Mouse (Mus musculus) limb, embryonic 12.5 days (tissue): Measurements from ENCODE around the gene Csrnp3. TPM values are rescaled to one million over a fixed set of nuclear protein-coding genes. Genes with fewer than 3 reads are reported as not detected.
A peak's percentile ranks its signal among the peaks of the same experiment; 100 is the strongest.
"Not testable (repeated sequence)": the region's sequence is repeated elsewhere in the genome, so short reads cannot be mapped to it uniquely, and the experiment has no call there.

Source experiments
- ATAC-seq: fragments of 200-750 bp; cut with Nextera tagmentation; 2 replicates; pipeline ENCODE4 v1.8.0; 2017; ENCODE audit warnings: low read depth, moderate TSS enrichment; ENCODE audit not compliant: insufficient number of reproducible peaks, insufficient read depth, low FRiP score, low TSS enrichment
- H3K27ac ChIP-seq: fragments of 300-500 bp; sonication (generic); 2 replicates; pipeline ENCODE4 v1.5.1; 2016; ENCODE audit warnings: mild to moderate bottlenecking, moderate library complexity
- H3K27me3 ChIP-seq: fragments of 300-500 bp; sonication (generic); 2 replicates; pipeline ENCODE4 v1.6.1; 2016; ENCODE audit warnings: mild to moderate bottlenecking, moderate library complexity
- H3K36me3 ChIP-seq: fragments of 300-500 bp; sonication (generic); 2 replicates; pipeline ENCODE4 v1.6.1; 2016; ENCODE audit warnings: mild to moderate bottlenecking, moderate library complexity
- H3K4me1 ChIP-seq: fragments of 300-500 bp; sonication (generic); replicated peaks from 2 replicates; pipeline ENCODE4 v1.6.1; 2016
- H3K4me2 ChIP-seq: fragments of 300-500 bp; sonication (generic); 2 replicates; pipeline ENCODE4 v1.6.1; 2016; ENCODE audit warnings: mild to moderate bottlenecking, moderate library complexity
- H3K4me3 ChIP-seq: fragments of 300-500 bp; sonication (generic); replicated peaks from 2 replicates; pipeline ENCODE4 v1.5.1; 2016; ENCODE audit warnings: mild to moderate bottlenecking
- H3K9ac ChIP-seq: fragments of 300-500 bp; sonication (generic); replicated peaks from 2 replicates; pipeline ENCODE4 v1.6.1; 2016; ENCODE audit warnings: mild to moderate bottlenecking, moderate library complexity
- H3K9me3 ChIP-seq: fragments of 300-500 bp; sonication (generic); 2 replicates; pipeline ENCODE4 v1.6.1; 2016; ENCODE audit warnings: mild to moderate bottlenecking, moderate library complexity
- WGBS: fragments of 180-500 bp; shearing (Covaris S2); methylation state at CpG from one replicate; pipeline ENCODE4 v1.1.7; 2016; 5-methylcytosine and 5-hydroxymethylcytosine counted together
- polyA plus RNA-seq: library from polyadenylated mRNA; unstranded; fragments of >200 nt; fragmentation: Nextera tagmentation; extraction: Ambion mirVana; gene quantifications from 2 replicates; pipeline ENCODE4 v1.2.1, GENCODE M21; 2016

Csrnp3 gene
- polyA plus RNA-seq, 1 experiment from 2014 or later: 12.1 TPM

- no peak overlapping the region for H3K4me2 ChIP-seq
- WGBS: 86% methylated on average over 7 of the region's 7 CpGs
- H3K27me3 ChIP-seq: no peaks in the 10 kb centered on the region
- H3K36me3 ChIP-seq: no peaks in the 10 kb centered on the region
- H3K27ac ChIP-seq: no peak overlapping the region
- H3K4me1 ChIP-seq: no peaks in the 10 kb centered on the region
- H3K9me3 ChIP-seq: 0 out of 2 replicates have a peak, but pooled peaks cover 4% of the 10 kb centered on the region
- H3K4me3 ChIP-seq: no peak overlapping the region
- no peak for ATAC-seq
- H3K9ac ChIP-seq: no peak overlapping the region
Measured at GRCm38 (mm10) chr2:65833421-65833820, 12.1 kb upstream of the Csrnp3 start.

- no peak overlapping the region for H3K27ac ChIP-seq
- H3K4me2 ChIP-seq: no peak overlapping the region
- H3K9me3 ChIP-seq: no peaks in the 10 kb centered on the region
- no peaks in the 10 kb centered on the region for H3K27me3 ChIP-seq
- WGBS: 65% methylated on average over 3 of the region's 3 CpGs
- no peak overlapping the region for H3K9ac ChIP-seq
- peaks cover 8% of the 10 kb centered on the region; the same call in 1 of the 2 replicates for H3K4me1 ChIP-seq
- no peaks in the 10 kb centered on the region for H3K36me3 ChIP-seq
- H3K4me3 ChIP-seq: no peak overlapping the region
- ATAC-seq: no peak
Measured at GRCm38 (mm10) chr2:65841606-65842005, 4.0 kb upstream of the Csrnp3 start.

GRCm38 (mm10) chr2:65842356-65842755 is 3.2 kb upstream of the Csrnp3 start:
- Histone ChIP-seq H3K36me3 (no peaks in the 10 kb centered on the region), H3K9ac (no peak overlapping the region), H3K27ac (no peak overlapping the region), H3K9me3 (no peaks in the 10 kb centered on the region), H3K4me1 (peaks cover 10% of the 10 kb centered on the region; the same call in 1 of the 2 replicates), H3K4me3 (no peak overlapping the region), H3K27me3 (no peaks in the 10 kb centered on the region), H3K4me2 (no peak overlapping the region)
- ATAC-seq: no peak
- 19% methylated on average over 3 of the region's 3 CpGs for WGBS

DNA sequence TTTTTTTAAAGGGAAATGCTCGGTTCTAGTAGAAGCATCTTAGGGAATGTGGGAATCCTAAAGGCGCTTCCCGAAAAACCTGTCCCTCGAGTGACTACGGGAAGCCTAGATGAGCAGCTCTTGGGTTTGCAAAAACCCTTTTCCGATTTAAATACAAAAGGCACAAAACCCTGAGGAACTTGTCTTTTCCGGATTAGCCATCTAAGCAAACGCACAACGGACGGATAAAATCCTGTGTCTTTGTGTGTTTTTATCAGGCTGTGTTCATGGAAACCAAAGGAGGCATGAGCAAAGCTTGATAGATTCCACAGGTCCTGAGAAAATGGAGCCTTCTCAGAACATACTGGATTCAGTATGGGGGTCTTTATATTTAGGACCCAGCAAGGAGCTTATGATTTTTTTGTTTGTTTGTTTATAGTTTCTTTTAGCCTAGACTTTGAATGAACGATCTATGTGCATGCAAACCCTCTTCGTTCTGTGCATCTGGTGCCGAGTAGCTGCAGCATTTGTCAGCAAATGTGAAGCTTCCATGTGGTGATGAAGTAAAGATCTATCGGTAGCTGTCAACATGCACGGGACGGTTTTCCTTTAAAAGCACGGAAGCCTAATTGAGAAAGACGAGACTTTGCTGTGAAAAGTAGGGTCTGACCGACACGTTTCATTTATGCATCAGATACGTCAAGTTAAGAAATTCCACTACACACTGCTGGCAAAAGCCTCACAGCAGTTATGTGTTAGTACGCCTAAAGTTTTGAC is 611 bp downstream of the Csrnp3 start:
- Histone ChIP-seq H3K4me2 (peak overlapping the region; percentile 69), H3K27me3 (no peaks in the 10 kb centered on the region), H3K9me3 (0 out of 2 replicates have a peak, but pooled peaks cover 4% of the 10 kb centered on the region), H3K9ac (peak overlapping the region; percentile 60), H3K4me3 (peak overlapping the region; percentile 52), H3K36me3 (no peaks in the 10 kb centered on the region), H3K4me1 (peaks cover 20% of the 10 kb centered on the region; the same call in 1 of the 2 replicates), H3K27ac (peak overlapping the region; percentile 62)
- WGBS: under 1% methylated on average over 22 of the region's 22 CpGs
- no peak for ATAC-seq

DNA sequence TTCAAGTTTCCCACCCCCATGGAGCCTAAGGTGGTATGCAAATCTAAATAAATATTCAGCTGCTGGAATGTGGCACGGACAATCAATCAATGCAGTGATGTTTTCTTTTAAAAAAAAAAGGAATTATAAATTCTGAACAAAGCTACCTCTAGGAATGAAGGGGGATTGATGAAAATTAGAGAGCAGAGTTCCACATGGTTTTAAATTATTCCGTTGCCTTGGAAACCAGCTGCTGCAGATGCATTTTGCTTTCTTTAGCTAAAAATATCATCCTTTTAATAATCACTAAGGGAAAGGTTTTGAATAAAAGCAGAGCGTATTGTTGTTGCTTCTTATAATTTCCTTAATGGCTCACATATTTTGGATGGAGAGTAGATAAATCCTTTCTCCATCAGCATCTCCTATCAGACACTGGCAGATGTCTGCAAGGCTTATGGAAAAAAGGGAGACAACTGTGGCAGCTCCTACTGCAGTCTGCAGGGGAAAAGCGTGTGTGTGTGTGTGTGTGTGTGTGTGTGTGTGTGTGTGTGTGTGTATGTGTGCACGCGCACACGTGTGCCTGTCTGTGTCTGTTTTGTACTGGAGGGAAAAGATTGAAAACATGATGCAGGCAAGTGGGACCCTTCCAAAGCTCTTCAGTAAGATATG is 2.0 kb downstream of the Csrnp3 start:
- peaks cover 14% of the 10 kb centered on the region; the same call in 1 of the 2 replicates for H3K4me1 ChIP-seq
- H3K4me2 ChIP-seq: peak overlapping the region; percentile 44
- H3K27me3 ChIP-seq: no peaks in the 10 kb centered on the region
- ATAC-seq: no peak
- H3K27ac ChIP-seq: no peak overlapping the region
- no peak overlapping the region for H3K9ac ChIP-seq
- H3K9me3 ChIP-seq: 0 out of 2 replicates have a peak, but pooled peaks cover 4% of the 10 kb centered on the region
- H3K4me3 ChIP-seq: peak overlapping the region; percentile 11
- WGBS: 37% methylated on average over 7 of the region's 7 CpGs
- H3K36me3 ChIP-seq: no peaks in the 10 kb centered on the region

DNA sequence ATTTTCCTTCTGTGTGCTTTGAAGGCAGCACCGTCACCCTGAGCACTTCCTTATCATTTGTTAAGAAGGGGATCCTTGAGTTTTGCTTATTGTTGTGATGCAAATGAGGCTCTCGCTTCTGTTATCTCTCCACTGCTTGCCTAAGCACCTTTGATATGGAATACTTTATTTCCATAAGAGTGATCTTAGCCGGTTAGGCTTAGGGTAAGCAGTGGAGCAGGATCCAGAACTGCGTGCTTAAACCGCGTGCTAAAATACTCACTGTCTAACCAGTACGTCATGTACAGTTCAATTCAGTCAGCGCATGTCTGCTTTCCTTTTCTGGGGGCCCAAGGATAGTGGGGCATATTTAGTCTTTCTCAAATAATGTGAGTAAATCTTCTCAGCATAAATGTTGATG is 3.1 kb downstream of the Csrnp3 start:
- Histone ChIP-seq H3K27me3 (no peaks in the 10 kb centered on the region), H3K4me1 (peaks cover 15% of the 10 kb centered on the region; the same call in 1 of the 2 replicates), H3K4me3 (no peak overlapping the region), H3K9ac (no peak overlapping the region), H3K36me3 (no peaks in the 10 kb centered on the region), H3K9me3 (0 out of 2 replicates have a peak, but pooled peaks cover 4% of the 10 kb centered on the region), H3K27ac (no peak overlapping the region), H3K4me2 (no peak overlapping the region)
- WGBS: 49% methylated on average over 8 of the region's 8 CpGs
- no peak for ATAC-seq

DNA sequence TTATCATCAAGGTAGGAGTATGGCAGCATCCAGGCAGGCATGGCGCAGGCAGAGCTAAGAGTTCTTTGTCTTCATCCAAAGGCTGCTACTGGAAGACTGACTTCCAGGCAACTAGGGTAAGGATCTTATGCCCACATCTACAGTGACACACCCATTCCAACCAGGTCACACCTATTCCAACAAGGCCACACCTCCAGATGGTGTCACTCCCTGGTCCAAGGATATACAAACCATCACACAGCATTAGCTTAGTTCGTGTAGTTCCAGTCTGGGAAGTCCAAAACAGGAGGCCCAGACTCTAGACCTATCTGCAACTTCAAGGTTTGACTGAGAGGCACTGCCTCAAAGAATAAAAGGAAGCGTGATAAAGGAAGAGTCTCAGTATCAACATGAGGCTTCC is 4.7 kb downstream of the Csrnp3 start:
- 91% methylated on average over 3 of the region's 3 CpGs for WGBS
- not testable (repeated sequence) for H3K4me2 ChIP-seq

DNA sequence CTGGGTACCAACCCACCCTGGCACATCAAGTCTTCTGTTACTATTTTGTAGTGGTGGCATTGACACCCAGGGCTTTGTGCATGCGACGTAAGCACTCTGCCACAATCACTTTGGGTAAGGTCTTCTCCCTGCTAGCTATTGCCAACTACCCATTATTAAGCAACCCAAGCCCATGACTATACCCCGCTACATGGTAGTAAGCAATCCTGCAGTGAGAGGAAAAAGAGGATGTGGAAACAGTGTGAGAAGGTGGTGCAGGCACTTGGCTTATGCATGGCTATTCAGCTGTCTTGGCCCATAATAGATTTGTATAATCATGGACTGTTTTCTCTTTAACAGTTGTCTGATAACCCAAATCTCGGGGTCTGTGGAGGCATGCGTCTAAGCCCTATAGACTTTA is 11.2 kb downstream of the Csrnp3 start:
- Histone ChIP-seq H3K4me2 (no peak overlapping the region), H3K9me3 (no peaks in the 10 kb centered on the region), H3K27me3 (no peaks in the 10 kb centered on the region), H3K4me1 (peaks cover 10% of the 10 kb centered on the region; the same call in 1 of the 2 replicates), H3K36me3 (no peaks in the 10 kb centered on the region), H3K27ac (no peak overlapping the region), H3K4me3 (no peak overlapping the region), H3K9ac (no peak overlapping the region)
- 93% methylated on average over 5 of the region's 5 CpGs for WGBS
- ATAC-seq: no peak

More for the DNA sequence above, 4.7 kb downstream of the Csrnp3 start:
- not testable (repeated sequence) for H3K27ac ChIP-seq, H3K9ac ChIP-seq, ATAC-seq, H3K4me3 ChIP-seq, H3K27me3 ChIP-seq, H3K36me3 ChIP-seq, H3K9me3 ChIP-seq
- H3K4me1 ChIP-seq: peaks cover 23% of the 10 kb centered on the region; the same call in 1 of the 2 replicates

DNA sequence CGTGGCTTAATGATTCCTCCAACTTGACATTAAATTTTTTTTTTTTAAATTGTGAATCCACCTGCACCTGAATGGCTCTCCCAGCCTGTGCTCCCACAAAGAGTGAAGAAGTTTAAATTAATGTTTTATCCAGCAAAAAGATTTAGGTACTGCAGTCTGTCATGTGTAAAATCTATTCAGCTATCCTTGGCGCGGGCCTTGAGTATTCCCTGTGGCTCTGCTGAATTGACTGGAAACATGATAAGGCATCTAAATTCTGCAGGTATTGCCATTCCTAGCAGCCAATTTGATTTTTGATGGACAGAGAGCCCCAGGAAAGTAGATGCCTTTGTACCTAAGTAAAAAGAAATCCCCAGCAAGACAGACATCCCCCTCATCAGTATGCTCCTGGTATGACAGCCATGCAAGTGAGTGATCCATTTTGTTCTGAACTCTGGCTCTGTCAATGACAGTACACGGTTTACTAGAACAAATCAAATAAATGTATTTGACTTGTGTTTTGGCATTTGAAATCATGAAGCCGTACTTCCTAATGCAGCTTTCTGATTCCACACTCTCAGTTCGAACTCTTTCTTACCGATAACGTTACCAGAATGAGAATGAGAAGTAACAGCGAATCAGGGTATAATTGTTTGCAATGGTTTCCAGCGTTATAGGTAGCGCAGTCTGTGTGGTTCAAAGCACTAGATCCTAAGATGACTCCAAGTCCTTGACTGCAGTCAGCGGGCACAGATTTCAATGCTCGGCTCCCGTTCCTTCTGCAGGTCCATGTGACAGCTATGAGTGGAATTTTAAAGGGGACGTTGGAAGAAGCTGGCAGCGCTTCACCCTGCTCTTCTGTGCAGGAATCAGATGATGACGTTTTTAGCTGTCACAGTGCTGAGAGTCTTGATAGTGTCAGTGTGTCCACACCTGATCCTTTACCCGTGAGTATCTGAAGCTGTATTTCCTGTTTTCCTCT is 14.5 kb downstream of the Csrnp3 start:
- ATAC-seq: no peak
- 87% methylated on average over 18 of the region's 18 CpGs for WGBS
- H3K4me1 ChIP-seq: no peaks in the 10 kb centered on the region
- no peak overlapping the region for H3K27ac ChIP-seq
- H3K9ac ChIP-seq: no peak overlapping the region
- H3K4me3 ChIP-seq: no peak overlapping the region
- no peak overlapping the region for H3K4me2 ChIP-seq
- no peaks in the 10 kb centered on the region for H3K9me3 ChIP-seq
- no peaks in the 10 kb centered on the region for H3K27me3 ChIP-seq
- peaks cover 7% of the 10 kb centered on the region; the same call in 1 of the 2 replicates for H3K36me3 ChIP-seq

GRCm38 (mm10) chr2:65864778-65865339 is 19.3 kb downstream of the Csrnp3 start:
- Histone ChIP-seq H3K4me3 (no peak overlapping the region), H3K9ac (no peak overlapping the region), H3K36me3 (peaks cover 7% of the 10 kb centered on the region; the same call in 1 of the 2 replicates), H3K4me2 (no peak overlapping the region), H3K27ac (no peak overlapping the region), H3K4me1 (no peaks in the 10 kb centered on the region), H3K27me3 (no peaks in the 10 kb centered on the region), H3K9me3 (no peaks in the 10 kb centered on the region)
- no peak for ATAC-seq
- WGBS: 72% methylated on average over 12 of the region's 12 CpGs
